Mouse (Mus musculus) ovary, postnatal 36 days (tissue): Measurements from ENCODE around the gene Olfr1357.

ENCODE experiments used
- DNase-seq: peaks from one replicate; pipeline ENCODE4 v3.0.0; 2022; ENCODE audit warnings: low spot score, mixed read lengths

Gene Olfr1357

DNA sequence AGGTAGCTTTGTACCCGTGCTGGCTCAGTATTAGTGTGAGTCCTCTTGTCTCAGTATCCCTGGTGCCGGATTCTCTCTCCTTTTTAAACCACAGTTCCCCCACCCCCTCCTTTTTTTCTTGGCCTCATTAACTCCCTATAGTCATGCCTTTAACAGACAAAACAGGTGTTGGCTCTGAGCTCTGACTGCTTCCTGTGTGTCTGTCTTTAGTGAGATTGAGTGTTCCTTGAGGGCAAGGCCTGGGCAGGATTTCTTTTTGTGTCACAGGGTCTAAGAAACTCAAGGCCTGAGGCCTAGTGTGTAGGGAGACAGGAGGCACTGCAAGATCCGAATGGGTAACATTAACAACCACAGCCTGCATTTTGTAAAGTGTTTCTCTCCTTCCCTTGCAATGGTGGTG lies 39.7 kb downstream of the Olfr1357 start:
- DNase-seq: no peak

DNA sequence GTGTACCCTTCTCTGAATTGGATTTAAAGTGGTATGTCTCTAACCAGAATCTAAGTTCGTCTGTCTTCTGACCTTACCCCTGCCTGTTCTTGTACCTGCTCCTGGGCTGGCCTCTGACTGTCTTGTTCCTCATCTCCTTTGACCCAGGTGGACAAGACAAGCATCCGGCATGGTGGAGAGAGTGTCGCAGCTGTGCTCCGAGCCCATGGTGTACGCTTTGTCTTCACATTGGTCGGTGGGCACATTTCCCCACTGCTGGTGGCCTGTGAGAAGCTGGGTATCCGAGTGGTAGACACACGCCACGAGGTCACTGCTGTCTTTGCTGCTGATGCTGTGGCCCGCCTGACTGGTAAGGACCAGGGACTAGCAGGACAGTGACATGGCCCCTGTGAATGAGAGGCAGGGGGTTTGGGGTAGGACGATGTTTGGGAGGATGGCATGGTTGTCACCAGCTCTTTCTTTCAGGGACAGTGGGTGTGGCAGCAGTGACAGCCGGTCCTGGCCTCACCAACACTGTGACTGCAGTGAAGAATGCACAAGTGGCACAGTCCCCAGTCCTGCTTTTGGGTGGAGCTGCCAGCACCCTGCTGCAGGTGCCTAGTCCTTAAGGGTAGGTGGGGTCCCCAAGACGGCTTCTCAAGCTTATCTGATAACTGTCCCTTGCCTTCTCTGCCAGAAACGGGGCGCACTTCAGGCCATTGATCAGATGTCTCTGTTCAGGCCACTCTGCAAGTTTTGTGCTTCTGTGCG lies 41.3 kb downstream of the Olfr1357 start:
- DNase-seq: no peak

DNA sequence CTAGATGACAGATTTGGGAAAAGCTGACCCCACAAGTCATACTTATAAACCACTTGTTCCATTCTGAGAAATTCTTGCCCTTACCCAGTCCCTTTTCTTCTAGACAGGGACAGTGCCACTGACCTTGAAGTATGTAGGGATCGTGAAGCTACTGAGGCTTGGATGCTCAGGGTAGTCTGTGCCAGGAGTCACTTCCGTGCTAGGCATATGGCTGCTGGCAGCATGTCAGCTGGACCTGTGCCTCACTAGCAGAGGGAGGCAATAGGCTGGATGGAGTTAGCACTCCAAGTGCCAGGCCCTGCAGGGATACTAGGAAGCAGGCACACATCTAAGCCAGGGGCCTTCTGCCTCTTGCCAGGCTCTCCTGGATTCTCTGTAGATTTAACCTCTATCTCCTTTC lies 42.2 kb downstream of the Olfr1357 start:
- peak; percentile 55 for DNase-seq

DNA sequence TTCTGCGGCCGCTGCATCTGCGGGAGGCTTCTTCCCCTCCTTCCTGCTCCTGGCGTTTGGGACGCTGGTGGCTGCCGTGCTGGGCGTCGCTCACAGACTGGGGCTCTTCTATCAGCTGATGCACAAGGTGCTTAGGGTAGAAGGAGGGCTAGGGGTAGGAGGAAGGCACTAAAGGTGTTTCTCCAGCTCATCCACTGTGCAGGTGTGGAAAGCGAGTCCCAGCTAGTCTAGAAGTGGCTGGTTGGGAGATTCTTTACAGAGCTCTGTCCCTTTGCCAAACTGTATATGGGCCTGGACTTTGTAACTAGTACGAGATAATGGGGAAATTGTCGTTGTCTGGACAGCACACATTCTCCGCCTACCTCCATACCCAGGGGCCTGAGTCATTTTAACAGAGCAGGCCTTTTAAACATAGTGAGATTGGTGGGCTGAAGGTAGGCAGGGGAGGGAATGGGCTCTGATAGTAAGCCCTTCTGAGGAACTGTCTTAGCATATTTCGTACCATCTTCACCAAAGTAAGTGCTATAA lies 42.7 kb downstream of the Olfr1357 start:
- no peak for DNase-seq

DNA sequence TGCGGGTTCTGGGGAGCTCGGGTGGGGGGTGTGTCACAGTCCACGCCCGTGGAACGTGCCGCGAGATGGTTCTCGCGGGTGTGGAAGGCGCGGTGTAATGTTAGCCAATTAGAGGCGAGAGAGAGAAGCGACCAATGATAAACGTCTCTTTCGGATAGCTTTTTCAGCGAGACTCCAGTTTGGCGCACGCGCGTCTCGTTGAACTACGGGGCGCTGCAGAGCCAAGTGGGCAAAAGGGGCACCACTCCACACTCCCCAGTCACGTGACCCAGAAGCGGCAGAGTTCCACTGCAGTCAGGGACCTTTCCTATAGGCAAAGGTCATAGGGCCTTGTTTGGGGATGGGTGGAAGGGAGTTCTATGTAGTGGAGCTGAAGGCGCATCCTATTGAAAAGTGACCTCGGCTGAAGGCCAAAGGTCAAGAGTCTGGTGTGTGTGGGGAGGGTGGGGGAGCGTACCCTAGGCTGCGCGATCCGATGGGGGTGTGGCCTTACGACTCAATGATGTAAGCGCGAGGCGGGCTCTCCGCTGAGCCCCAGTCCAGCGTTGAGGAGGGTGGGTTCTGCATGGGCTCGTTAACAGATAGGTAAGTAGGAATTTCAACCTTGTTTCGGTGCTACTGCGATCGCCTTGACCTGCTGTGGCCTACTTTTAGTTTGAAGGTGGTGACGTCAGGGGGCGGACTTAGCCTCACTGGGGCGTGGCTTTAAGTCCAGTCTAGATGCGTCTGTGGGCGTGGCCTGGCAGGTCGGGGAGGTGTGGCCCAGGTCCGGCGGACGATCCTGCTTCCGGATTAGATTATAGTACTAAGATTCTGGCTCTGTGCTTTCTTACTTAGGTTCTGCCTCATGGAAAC lies 43.4 kb downstream of the Olfr1357 start, which contains the start of gene Ilvbl:
Gene Ilvbl, plus strand, starts transcription at position 97 of the 855 bp plus-strand sequence.
- DNase-seq: peak; percentile 92

DNA sequence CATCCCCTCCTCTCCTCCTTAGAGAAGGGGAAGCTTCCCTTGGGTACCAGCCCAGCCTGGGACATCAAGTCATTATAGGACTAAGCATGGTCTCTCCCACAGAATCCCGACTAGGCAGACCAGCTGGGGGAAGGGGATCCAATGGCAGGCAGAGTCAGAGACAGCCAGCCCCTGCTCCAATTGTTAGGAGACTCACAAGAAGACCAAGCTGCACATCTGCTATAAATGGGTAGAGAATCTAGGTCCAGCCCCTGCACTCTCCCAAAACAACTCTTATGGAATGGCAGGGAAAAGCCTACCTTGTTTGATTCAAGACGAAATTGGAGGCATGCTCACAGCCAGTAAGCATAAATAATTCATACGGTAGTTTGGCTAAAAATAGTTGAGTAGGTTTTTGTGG lies 44.6 kb downstream of the Olfr1357 start:
- no peak for DNase-seq

DNA sequence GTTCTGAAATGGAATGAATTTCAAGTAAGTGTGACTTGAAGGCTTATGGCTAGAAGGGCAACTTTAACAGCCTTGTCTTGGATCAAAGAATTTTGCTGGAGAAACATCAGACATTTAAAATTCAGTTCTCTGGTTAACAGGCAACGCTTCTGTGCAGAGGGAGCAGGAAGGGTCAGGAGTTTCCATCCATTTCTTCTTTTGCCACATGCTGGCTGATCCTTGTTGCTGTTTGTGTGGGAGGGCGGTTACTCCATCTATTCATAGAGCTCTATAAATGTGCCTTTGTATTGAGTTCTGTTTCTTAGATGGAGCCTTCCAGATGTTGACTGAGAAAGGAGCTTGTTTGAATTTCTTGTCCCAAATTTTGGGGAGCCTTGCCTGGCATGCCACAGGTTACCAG lies 47.0 kb downstream of the Olfr1357 start:
- no peak for DNase-seq

DNA sequence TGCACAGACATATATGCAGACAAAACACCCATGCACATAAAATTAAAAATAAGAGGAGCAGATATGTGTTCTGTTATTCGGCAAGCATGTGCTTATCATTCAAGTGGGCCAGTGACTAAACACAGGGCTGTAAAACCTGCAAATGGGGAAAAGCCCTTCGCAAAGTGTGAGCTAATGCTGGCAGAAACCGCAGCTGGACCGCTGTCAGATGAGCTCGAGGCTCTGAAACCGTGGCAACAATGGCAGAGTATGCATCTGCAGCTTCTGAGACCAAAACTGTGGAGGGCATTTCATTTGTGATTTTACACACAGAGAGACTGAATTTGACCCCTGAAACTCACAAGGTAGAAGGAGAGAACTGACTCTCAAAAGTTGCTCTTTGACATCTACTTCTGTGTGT lies 47.5 kb downstream of the Olfr1357 start:
- no peak for DNase-seq

DNA sequence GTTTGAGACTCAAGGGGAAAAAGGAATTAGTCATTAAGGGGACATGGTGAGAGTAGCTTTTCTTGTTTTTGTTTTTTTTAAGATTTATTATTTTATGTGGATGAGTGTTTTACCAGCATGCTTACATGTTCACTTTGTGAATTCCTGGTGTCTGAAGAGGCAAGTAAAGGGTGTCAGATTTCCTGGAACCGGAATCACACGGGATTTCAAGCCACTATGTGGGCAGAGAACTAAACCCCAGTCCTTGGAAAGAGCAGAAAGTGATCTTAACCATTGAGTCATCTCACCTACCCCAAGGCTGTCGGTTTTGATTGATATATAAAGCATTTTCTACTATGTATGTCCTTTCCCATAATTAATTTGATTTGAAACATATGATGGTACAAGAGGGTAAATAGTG lies 48.2 kb downstream of the Olfr1357 start:
- no peak for DNase-seq

DNA sequence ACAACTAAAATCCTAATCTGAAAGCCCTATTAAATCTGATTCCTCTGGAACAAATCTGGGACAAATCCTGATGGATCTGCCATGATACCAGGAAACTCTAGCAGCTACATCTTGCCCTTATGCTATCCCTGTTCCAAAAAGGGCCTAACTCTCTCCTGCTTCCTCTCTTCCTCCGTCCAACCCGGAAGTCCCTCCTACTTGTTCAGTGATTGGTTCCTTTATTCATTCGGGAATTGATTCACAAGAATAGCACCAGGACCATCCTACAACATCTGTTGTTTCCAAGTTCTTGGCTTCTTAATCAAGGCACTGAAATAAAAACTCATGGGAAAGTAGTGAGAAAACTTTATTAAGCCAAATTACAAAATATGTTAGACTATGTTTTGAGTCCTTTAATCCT lies 48.7 kb downstream of the Olfr1357 start:
- DNase-seq: no peak

DNA sequence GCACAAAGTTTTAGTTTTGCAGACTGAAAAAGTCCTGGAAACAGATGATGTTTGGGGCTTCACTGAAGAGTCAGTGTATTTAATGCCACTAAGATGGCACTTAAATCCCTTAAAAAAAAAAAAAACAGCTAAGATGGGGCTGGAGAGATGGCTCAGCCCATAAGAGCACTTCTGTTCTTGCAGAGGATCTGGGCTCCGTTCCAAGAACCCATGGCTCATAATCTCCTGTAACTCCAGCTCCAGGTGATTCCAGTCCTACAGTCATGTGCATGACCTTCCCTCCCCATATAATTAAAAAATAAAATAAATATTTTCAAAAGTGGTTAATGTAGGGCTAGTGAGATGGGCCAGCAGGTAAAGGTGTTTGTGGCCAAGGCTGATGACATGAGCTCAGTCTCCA lies 52.8 kb downstream of the Olfr1357 start:
- DNase-seq: no peak
